Mouse (Mus musculus) C2C12 (cell line): Measurements from ENCODE around the gene Stra8.

Source experiments
- CTCF ChIP-seq: IDR thresholded peaks from one replicate; pipeline ENCODE4 v1.5.1; 2011; ENCODE audit not compliant: control insufficient read depth, insufficient read depth, insufficient read length
- FOSL1 ChIP-seq: IDR thresholded peaks from one replicate; pipeline ENCODE4 v1.8.0; 2011; ENCODE audit warnings: mild to moderate bottlenecking, low read length; ENCODE audit not compliant: poor library complexity, insufficient read depth, severe bottlenecking

DNA sequence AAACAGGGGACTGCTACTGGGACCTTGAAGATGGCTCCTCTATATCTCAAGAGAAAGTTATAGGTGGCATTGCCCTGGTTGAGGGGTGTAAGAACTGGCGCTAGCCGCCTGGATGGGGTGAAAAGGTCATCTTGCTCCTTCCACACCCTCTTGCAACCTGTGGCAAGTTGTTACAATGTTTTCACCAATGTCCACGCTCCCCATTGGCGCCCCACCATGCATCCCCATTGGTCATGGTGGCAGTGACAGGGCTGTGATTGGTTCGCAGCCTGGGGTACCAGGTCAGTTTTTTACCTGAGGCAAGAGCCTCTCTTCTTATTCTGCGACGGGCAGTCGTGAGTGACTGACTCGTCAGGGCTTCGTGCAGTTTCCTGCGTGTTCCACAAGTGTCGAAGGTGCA is 668 bp downstream of the Stra8 start:
- TF ChIP-seq FOSL1 (no peak), CTCF (no peak)
